Mouse (Mus musculus) embryonic facial prominence, embryonic 14.5 days (tissue): ENCODE results near the gene Rbpj. TPM values are rescaled to one million over a fixed set of nuclear protein-coding genes. Genes with fewer than 3 reads are reported as not detected.

Source experiments
- ATAC-seq: fragments of 200-750 bp; cut with Nextera tagmentation; 2 replicates; pipeline ENCODE4 v1.8.0; 2017; ENCODE audit warnings: low read depth, moderate number of reproducible peaks, moderate TSS enrichment
- DNase-seq: peaks from one replicate; pipeline ENCODE4 v3.0.0-alpha.2; 2015; ENCODE audit warnings: low spot score
- H3K27ac ChIP-seq: fragments of 300-500 bp; sonication (generic); replicated peaks from 2 replicates; pipeline ENCODE4 v1.5.1; 2014; ENCODE audit warnings: low read depth, mild to moderate bottlenecking, low read length, moderate library complexity
- H3K27me3 ChIP-seq: fragments of 300-500 bp; sonication (generic); replicated peaks from 2 replicates; pipeline ENCODE4 v1.6.1; 2014; ENCODE audit warnings: low read length; ENCODE audit not compliant: control insufficient read depth, insufficient read depth
- H3K36me3 ChIP-seq: fragments of 300-500 bp; sonication (generic); 2 replicates; pipeline ENCODE4 v1.6.1; 2014; ENCODE audit warnings: low read length, mixed read lengths; ENCODE audit not compliant: control insufficient read depth, insufficient read depth
- H3K4me1 ChIP-seq: fragments of 300-500 bp; sonication (generic); 2 replicates; pipeline ENCODE4 v1.6.1; 2014; ENCODE audit warnings: antibody characterized with exemption, low read length; ENCODE audit not compliant: control insufficient read depth, insufficient read depth
- H3K4me2 ChIP-seq: fragments of 300-500 bp; sonication (generic); 2 replicates; pipeline ENCODE4 v1.6.1; 2014; ENCODE audit warnings: low read depth, mild to moderate bottlenecking, low read length, moderate library complexity, mixed read lengths
- H3K4me3 ChIP-seq: fragments of 300-500 bp; sonication (generic); 2 replicates; pipeline ENCODE4 v1.5.1; 2014; ENCODE audit warnings: low read depth, mild to moderate bottlenecking, low read length
- H3K9ac ChIP-seq: fragments of 300-500 bp; sonication (generic); 2 replicates; pipeline ENCODE4 v1.6.1; 2014; ENCODE audit warnings: low read depth, mild to moderate bottlenecking, low read length, moderate library complexity, mixed read lengths
- H3K9me3 ChIP-seq: fragments of 300-500 bp; sonication (generic); 2 replicates; pipeline ENCODE4 v1.6.1; 2016; ENCODE audit warnings: low read length; ENCODE audit not compliant: control insufficient read depth
- WGBS: fragments of 180-500 bp; shearing (Covaris S2); extraction: QIAGEN DNeasy Blood & Tissue Kit; methylation state at CpG from one replicate; pipeline ENCODE4 v1.1.7; 2014; 5-methylcytosine and 5-hydroxymethylcytosine counted together
- polyA plus RNA-seq: library from polyadenylated mRNA; unstranded; fragments of >200 nt; fragmentation: Nextera tagmentation; extraction: Ambion mirVana; gene quantifications from 2 replicates; pipeline ENCODE4 v1.2.1, GENCODE M21; 2014

The Rbpj gene
- polyA plus RNA-seq, 1 experiment from 2014 or later = 48.1 TPM

DNA sequence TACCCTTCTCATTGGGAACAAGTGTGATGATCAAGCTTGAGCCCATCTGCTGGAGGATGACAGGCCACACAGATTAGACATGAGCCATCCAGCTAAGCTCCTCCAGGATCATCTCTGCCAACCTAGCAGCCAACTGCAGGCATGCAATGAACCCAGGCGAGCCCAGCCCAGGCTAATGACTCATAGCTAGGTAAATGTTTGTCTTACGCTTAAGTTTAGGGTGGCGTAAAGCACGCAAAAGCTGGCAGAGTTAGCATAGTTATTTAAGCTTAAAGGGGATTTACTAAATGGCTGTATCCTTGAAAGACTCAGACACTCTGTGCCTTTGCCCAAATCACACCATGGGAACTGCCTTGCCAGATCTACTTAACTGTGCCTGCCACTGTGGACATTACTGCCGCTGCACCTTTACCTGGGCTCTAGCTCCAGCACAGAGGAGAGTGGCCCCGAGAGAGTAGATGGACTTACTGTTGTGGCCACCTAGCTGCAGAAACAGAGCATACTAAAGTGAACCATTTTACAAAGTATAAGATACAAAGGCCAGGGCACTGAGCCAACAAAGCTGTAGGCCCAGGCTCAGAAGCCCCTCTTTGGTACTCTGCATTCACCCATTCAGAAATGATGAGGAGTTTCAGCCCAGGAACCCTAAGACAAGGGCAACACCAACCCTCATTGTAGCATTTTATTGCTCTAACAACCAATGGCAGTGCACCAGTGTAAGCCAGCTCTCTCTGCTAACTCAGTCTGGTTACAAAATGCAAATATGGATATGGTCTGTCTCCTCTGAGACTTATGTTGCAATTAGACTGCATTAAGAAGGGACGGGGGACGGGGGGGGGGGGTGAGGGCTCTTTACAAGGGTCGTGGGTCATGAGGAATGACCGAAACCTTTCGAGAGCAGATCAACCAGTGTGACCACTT, 2.6 kb upstream of the Rbpj start:
- Histone ChIP-seq H3K4me3 (no peak overlapping the region), H3K27ac (no peak overlapping the region), H3K36me3 (no peaks in the 10 kb centered on the region), H3K9ac (no peak overlapping the region), H3K9me3 (no peaks in the 10 kb centered on the region), H3K4me2 (no peak overlapping the region), H3K27me3 (no peaks in the 10 kb centered on the region), H3K4me1 (no peaks in the 10 kb centered on the region)
- DNase-seq (peak; percentile 56), ATAC-seq (peak; percentile 42; the same call in 1 of the 2 replicates)
- WGBS = 77% methylated on average over 11 of the region's 11 CpGs

DNA sequence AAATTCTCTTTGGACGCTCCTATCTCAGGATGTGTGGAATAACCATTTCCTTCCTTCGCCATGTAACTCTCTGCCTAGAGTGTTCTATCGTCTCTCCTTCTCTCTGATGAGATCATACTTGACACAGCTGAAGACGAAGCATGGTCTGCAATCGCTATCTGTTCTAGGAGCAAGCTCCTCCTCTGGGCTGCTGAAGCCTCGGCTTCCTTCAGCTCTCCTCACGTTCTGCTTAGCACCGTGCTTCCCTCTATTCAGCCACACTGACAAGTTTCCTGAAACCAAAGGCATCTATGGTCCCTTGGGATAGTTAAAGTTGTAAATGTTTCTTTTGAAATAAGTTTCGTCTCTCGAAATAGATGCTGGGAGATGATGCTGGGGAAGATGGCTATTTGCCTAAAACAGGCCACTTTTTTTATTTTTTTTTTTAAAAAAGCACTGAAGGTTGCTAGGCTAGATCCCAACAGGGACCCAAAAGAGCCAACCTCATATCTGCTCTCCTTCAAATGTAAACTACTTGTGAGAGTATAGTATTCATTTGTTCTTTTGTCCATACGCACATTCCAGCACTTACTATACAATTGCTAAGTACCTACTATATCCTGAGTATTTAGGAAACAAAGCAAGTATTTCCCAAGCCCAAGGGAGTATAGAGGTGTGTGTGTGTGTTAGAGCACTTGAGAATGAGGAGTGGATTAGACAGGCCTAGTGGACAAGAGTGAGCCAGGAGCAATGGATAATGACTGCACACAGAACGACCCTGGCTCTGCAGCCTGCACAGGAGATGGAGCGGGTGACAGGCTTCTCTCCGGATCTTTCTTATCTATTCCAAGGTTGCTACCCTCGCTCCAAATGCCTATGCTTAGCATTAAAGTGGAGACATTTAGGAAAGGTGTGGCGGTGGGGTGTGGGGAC, 726 bp downstream of the Rbpj start:
- ATAC-seq (no peak), DNase-seq (no peak)
- 74% methylated on average over 16 of the region's 16 CpGs for WGBS
- H3K27ac ChIP-seq = no peak overlapping the region
- no peak overlapping the region for H3K4me2 ChIP-seq
- no peaks in the 10 kb centered on the region for H3K9me3 ChIP-seq
- H3K36me3 ChIP-seq = no peaks in the 10 kb centered on the region
- H3K4me3 ChIP-seq = no peak overlapping the region
- H3K4me1 ChIP-seq = peaks cover 18% of the 10 kb centered on the region
- H3K9ac ChIP-seq = no peak overlapping the region
- no peaks in the 10 kb centered on the region for H3K27me3 ChIP-seq

DNA sequence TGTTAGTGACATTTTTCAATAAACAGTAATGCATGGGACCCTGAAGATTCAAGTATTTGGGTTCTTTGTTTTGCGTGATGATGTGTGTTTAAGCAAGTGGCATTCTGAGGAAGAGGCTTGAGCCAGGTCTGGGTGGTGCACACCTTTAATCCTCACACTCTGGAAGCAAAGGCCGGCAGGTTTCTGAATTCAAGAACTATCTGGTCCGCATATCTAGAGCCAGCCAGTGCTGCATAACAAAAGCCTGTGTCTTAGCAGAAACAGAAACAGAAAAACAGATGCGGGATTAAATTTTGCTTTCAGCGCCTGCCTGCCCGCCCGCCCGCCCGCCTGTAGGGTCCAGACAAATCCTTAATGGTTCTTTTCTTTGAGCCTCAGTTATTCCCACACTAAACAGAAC, 1.6 kb downstream of the Rbpj start:
- DNase-seq = no peak
- no peak overlapping the region for H3K4me2 ChIP-seq
- peaks cover 18% of the 10 kb centered on the region for H3K4me1 ChIP-seq
- H3K36me3 ChIP-seq = no peaks in the 10 kb centered on the region
- 66% methylated on average over 9 of the region's 9 CpGs for WGBS
- H3K4me3 ChIP-seq = no peak overlapping the region
- no peak overlapping the region for H3K9ac ChIP-seq
- no peaks in the 10 kb centered on the region for H3K27me3 ChIP-seq
- no peaks in the 10 kb centered on the region for H3K9me3 ChIP-seq
- no peak for ATAC-seq
- no peak overlapping the region for H3K27ac ChIP-seq

DNA sequence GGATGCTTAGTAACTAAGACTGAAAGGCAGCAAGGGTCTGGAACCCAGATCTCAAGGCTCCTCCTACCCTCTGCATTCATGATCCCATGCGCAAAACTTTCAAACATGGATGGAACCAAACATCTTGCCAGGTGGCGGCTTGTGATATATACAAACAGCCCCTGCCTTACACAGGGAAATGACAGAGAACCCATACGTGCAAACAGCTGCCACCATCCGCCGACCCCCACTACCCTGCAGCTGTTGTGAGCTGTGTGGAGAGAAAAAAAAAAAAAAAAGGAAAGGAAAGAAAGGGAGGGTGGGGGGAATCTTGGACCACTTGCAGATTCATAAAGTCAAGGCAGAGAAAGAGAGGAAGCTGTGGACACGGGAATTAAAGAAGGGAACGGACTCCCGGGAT, 2.4 kb downstream of the Rbpj start:
- H3K27ac ChIP-seq = no peak overlapping the region
- ATAC-seq = peak; percentile 71; the same call in 1 of the 2 replicates
- WGBS = 36% methylated on average over 8 of the region's 8 CpGs

DNA sequence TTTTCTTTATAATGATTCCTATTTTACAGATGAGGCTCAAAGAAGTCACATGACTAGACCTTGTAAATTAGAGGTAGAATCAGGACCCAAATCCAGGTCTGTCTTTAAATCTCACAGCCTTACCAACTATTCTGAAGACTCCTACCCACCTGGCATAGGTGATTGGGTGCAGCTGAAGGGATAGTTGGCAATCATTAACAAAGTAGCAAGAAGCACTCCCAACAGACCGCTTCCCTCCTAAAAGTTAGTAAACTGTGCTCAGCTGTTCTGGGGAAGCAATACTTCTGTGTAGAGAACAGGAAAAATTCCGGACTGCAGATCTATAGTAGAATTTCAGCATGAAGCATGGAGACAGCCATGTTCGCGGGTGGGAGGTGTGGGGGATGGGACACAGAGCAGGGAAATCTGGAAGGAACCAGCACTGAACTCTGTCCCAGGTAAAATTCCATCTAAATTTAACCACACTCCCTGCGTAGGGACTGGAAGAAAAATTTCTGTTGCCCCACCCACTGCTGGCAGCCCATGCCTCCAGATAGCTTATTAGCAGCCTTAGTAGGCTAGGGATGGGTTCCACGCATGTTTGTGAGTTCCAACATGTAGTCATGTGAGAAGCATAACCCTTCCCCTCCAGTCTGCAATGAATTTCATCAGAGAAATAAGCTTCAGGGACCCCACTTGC, 3.3 kb downstream of the Rbpj start:
- 67% methylated on average over 6 of the region's 6 CpGs for WGBS
- Histone ChIP-seq H3K4me1 (peaks cover 29% of the 10 kb centered on the region), H3K4me2 (peak overlapping the region; percentile 18; the same call in 1 of the 2 replicates), H3K9ac (no peak overlapping the region), H3K27ac (peak overlapping the region; percentile 77), H3K27me3 (no peaks in the 10 kb centered on the region), H3K4me3 (no peak overlapping the region), H3K9me3 (no peaks in the 10 kb centered on the region), H3K36me3 (no peaks in the 10 kb centered on the region)
- ATAC-seq (no peak), DNase-seq (peak; percentile 60)

More for the DNA sequence above, 2.4 kb downstream of the Rbpj start:
- no peaks in the 10 kb centered on the region for H3K36me3 ChIP-seq
- no peak overlapping the region for H3K4me2 ChIP-seq
- H3K4me1 ChIP-seq = peaks cover 20% of the 10 kb centered on the region
- H3K9me3 ChIP-seq = no peaks in the 10 kb centered on the region
- H3K27me3 ChIP-seq = no peaks in the 10 kb centered on the region
- peak; percentile 78 for DNase-seq
- H3K4me3 ChIP-seq = no peak overlapping the region
- no peak overlapping the region for H3K9ac ChIP-seq

DNA sequence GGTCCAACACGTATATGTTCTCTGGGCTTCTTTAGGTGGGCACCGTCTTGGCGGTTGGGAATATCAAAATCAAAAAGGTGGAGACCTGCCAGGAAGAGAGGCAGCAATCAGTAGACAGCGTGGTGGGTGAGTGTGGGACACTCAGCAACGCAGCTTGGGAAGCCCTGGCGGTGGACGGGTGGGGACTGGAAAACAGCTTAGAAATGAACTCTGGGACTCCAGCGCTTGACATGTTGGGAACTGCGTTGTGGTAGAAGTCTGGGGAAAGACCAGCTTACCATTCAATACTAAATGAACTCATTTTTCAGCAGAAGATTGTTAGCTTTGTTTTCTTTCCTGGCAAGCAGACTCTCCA, 3.8 kb downstream of the Rbpj start:
- H3K9me3 ChIP-seq = no peaks in the 10 kb centered on the region
- peak; percentile 42 for DNase-seq
- H3K9ac ChIP-seq = peak overlapping the region; percentile 19; the same call in 1 of the 2 replicates
- H3K27ac ChIP-seq = peak overlapping the region; percentile 77
- H3K4me1 ChIP-seq = peaks cover 32% of the 10 kb centered on the region
- no peaks in the 10 kb centered on the region for H3K36me3 ChIP-seq
- no peaks in the 10 kb centered on the region for H3K27me3 ChIP-seq
- H3K4me3 ChIP-seq = no peak overlapping the region
- WGBS = 41% methylated on average over 9 of the region's 9 CpGs
- peak; percentile 31; the same call in 1 of the 2 replicates for ATAC-seq
- H3K4me2 ChIP-seq = peak overlapping the region; percentile 18

DNA sequence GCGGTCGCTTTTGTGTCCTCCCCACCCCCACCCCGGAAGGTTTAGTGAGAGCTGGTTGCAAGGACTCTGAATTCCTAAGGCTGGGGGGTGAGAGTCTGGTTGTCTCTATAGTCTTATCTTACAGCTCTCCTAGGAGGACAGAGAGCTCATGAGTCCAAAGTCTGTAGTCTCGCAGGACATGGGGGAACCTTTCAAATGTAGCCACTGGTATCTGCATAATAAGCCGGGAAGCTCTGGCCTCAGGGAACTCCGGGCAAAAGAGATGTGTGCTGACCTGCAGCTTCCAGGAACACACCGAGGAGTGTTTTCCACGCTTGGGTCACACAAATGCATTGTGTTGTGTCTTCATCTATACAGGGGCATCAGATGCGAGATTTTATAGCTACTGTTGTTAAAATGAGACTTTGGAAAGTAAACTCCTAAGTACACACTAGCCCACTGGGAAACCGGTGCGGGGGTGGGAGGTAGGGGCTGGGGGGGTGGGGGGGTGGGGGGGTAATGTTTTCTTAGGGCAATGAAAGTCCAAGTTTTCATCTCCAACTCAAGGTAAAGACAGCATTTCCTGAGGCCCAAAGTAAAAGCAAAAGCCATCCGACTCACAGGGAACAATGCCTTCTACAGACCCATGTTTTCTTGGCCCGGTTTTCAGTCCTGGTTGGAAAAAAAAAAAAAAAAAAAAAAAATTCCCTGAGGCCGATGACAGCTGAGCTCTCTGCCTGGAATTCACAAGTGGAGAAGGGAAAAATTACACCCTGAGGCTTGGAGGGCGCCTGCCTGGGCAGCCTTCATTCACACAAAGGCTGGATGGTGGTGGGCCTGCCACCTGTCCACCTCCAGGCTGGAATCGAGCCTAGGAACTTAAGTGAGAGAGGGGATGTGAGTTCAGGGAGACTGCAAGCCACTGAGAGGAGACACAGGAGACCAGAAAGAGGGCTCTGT, 4.5 kb downstream of the Rbpj start:
- DNase-seq (peak; percentile 75), ATAC-seq (peak; percentile 56)
- Histone ChIP-seq H3K4me3 (no peak overlapping the region), H3K27me3 (no peaks in the 10 kb centered on the region), H3K4me2 (peak overlapping the region; percentile 18), H3K4me1 (peaks cover 32% of the 10 kb centered on the region), H3K9ac (peak overlapping the region; percentile 19; the same call in 1 of the 2 replicates), H3K36me3 (no peaks in the 10 kb centered on the region), H3K9me3 (no peaks in the 10 kb centered on the region), H3K27ac (peak overlapping the region; percentile 77)
- WGBS = 19% methylated on average over 16 of the region's 16 CpGs
